Mouse (Mus musculus) bone marrow, adult 2 months (tissue): ENCODE results near the gene Mllt6.

Source experiments
- CTCF ChIP-seq: fragments of 200-500 bp; IDR thresholded peaks from 2 replicates; pipeline ENCODE4 v1.5.1; 2011; ENCODE audit warnings: low read length, control low read depth; ENCODE audit not compliant: control insufficient read depth, insufficient read depth
- POLR2A ChIP-seq: fragments of 200-500 bp; IDR thresholded peaks from 2 replicates; pipeline ENCODE4 v1.6.1; 2011; ENCODE audit warnings: low read depth, mild to moderate bottlenecking, control low read depth, low read length, borderline replicate concordance; ENCODE audit not compliant: control insufficient read depth

GRCm38 (mm10) chr11:97628568-97629518 lies 34.4 kb upstream of the Mllt6 start:
- TF ChIP-seq CTCF (no peak), POLR2A (no peak)
